Mouse (Mus musculus) kidney, postnatal 0 days (tissue): ENCODE results near the gene Acvrl1. TPM values are rescaled to one million over a fixed set of nuclear protein-coding genes. Genes with fewer than 3 reads are reported as not detected.

ENCODE experiments used
- ATAC-seq: fragments of 200-750 bp; cut with Nextera tagmentation; replicated peaks from 2 replicates; pipeline ENCODE4 v1.8.0; 2017; ENCODE audit warnings: low read depth, moderate number of reproducible peaks, moderate TSS enrichment, moderate library complexity; ENCODE audit not compliant: low FRiP score
- DNase-seq: peaks from one replicate; pipeline ENCODE4 v3.0.0-alpha.2; 2016; ENCODE audit warnings: low spot score
- H3K27ac ChIP-seq: fragments of 300-500 bp; sonication (generic); 2 replicates; pipeline ENCODE4 v1.5.1; 2014; ENCODE audit warnings: mild to moderate bottlenecking
- H3K27me3 ChIP-seq: fragments of 300-500 bp; sonication (generic); 2 replicates; pipeline ENCODE4 v1.6.1; 2014; ENCODE audit warnings: low read length, mixed read lengths; ENCODE audit not compliant: insufficient read depth
- H3K36me3 ChIP-seq: fragments of 300-500 bp; sonication (generic); 2 replicates; pipeline ENCODE4 v1.6.1; 2014; ENCODE audit warnings: low read length, mixed read lengths; ENCODE audit not compliant: insufficient read depth
- H3K4me1 ChIP-seq: fragments of 300-500 bp; sonication (generic); replicated peaks from 2 replicates; pipeline ENCODE4 v1.6.1; 2014; ENCODE audit warnings: antibody characterized with exemption, low read length, mixed read lengths; ENCODE audit not compliant: insufficient read depth
- H3K4me2 ChIP-seq: fragments of 300-500 bp; sonication (generic); 2 replicates; pipeline ENCODE4 v1.6.1; 2014; ENCODE audit warnings: mild to moderate bottlenecking, low read length, moderate library complexity, mixed read lengths
- H3K4me3 ChIP-seq: fragments of 300-500 bp; sonication (generic); replicated peaks from 2 replicates; pipeline ENCODE4 v1.5.1; 2014; ENCODE audit warnings: low read depth, low read length
- H3K9ac ChIP-seq: fragments of 300-500 bp; sonication (generic); 2 replicates; pipeline ENCODE4 v1.6.1; 2014; ENCODE audit warnings: low read depth, low read length
- H3K9me3 ChIP-seq: fragments of 300-500 bp; sonication (generic); replicated peaks from 2 replicates; pipeline ENCODE4 v1.6.1; 2016; ENCODE audit warnings: low read length, inconsistent platforms, mixed read lengths
- CTCF ChIP-seq: IDR thresholded peaks from 2 replicates; pipeline ENCODE4 v1.5.1; 2016; ENCODE audit warnings: antibody characterized with exemption, low read depth, mild to moderate bottlenecking, moderate library complexity
- WGBS: fragments of 180-500 bp; shearing (Covaris S2); extraction: QIAGEN DNeasy Blood & Tissue Kit; methylation state at CpG from one replicate; pipeline ENCODE4 v1.1.7; 2014; 5-methylcytosine and 5-hydroxymethylcytosine counted together
- polyA plus RNA-seq: library from polyadenylated mRNA; unstranded; fragments of >200 nt; fragmentation: Nextera tagmentation; extraction: Ambion mirVana; gene quantifications from 2 replicates; pipeline ENCODE4 v1.2.1, GENCODE M21; 2015

The Acvrl1 gene
- polyA plus RNA-seq, 1 experiment from 2014 or later: 16.9 TPM

DNA sequence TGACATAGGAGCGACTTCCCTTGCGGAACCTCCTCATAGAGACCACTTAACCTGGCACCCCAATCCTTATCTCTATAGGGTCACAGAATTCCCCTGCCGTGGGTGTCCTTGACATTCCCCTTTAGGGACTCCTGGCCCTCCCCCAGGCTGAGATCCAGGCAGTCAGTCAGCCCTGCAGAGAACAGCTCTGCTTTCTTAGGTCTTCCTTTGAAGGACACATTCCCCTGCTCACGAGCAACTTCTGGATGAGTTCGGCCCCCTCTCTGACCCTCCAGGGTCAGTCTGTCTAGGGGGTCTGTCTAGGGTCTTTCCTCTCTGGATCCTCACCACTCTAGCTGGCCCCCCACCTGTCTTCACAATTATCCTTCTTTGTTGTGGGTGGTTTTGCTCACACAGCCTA, 1.1 kb downstream of the Acvrl1 start:
- no peak for TF ChIP-seq CTCF
- Histone ChIP-seq H3K36me3 (no peaks in the 10 kb centered on the region), H3K4me3 (peak overlapping the region; percentile 46), H3K27ac (peak overlapping the region; percentile 86), H3K9ac (peak overlapping the region; percentile 71), H3K4me2 (peak overlapping the region; percentile 66), H3K4me1 (peaks cover 46% of the 10 kb centered on the region), H3K9me3 (no peaks in the 10 kb centered on the region), H3K27me3 (no peaks in the 10 kb centered on the region)
- ATAC-seq (no peak), DNase-seq (no peak)
- 26% methylated on average over 5 of the region's 5 CpGs for WGBS

DNA sequence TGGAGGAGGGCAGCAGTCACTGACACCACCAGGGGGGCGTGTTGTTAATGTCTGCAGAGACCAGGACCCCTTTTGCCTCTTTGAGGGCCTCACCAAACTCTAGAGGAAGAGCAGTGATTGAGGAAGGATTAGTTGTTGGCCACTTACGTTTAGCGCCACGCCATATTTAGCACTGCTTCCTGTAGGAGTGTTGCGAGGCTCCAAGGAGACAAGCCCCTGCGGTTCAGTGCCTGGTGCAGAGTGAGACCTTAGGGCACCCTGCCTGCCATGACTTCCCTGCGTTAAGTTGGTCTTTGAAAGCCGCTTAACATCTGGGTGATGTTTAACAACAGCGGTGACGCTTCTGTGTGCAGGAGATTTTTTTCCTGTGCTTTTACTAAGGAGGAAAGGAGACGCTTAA, 3.2 kb downstream of the Acvrl1 start:
- no peak for TF ChIP-seq CTCF
- ATAC-seq: no peak
- Histone ChIP-seq H3K36me3 (0 out of 2 replicates have a peak, but pooled peaks cover 3% of the 10 kb centered on the region), H3K9ac (no peak overlapping the region), H3K4me3 (no peak overlapping the region), H3K4me1 (peaks cover 47% of the 10 kb centered on the region), H3K27ac (no peak overlapping the region), H3K4me2 (peak overlapping the region; percentile 26), H3K27me3 (no peaks in the 10 kb centered on the region), H3K9me3 (no peaks in the 10 kb centered on the region)
- no peak for DNase-seq
- 13% methylated on average over 11 of the region's 11 CpGs for WGBS

DNA sequence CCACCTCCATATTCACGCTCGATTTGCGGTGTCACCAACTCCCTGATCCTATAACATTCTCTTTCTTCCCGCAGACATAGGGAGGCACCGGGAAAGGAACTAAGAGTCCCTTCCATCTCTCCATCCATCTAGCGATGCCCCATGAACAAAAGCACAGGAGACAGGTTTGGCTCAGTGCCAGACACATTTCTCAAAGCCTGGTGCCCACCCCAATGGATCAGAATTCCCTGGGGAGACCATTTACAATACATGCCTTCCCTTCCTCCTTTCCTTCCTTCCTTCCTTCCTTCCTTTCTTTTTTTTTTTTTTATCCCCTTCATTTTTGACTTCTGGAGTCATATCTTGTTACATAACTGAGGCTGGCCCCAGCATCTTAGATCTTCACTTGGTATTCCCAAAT, 3.7 kb downstream of the Acvrl1 start:
- ATAC-seq (no peak), DNase-seq (no peak)
- peak overlapping the region; percentile 26 for H3K4me2 ChIP-seq
- 0 out of 2 replicates have a peak overlapping the region, but pooled peaks have one; percentile 50 for H3K27ac ChIP-seq
- no peaks in the 10 kb centered on the region for H3K27me3 ChIP-seq
- 39% methylated on average over 6 of the region's 6 CpGs for WGBS
- H3K4me3 ChIP-seq: no peak overlapping the region
- H3K9me3 ChIP-seq: no peaks in the 10 kb centered on the region
- no peak overlapping the region for H3K9ac ChIP-seq
- H3K36me3 ChIP-seq: 0 out of 2 replicates have a peak, but pooled peaks cover 3% of the 10 kb centered on the region
- no peak for TF ChIP-seq CTCF
- H3K4me1 ChIP-seq: peaks cover 47% of the 10 kb centered on the region

DNA sequence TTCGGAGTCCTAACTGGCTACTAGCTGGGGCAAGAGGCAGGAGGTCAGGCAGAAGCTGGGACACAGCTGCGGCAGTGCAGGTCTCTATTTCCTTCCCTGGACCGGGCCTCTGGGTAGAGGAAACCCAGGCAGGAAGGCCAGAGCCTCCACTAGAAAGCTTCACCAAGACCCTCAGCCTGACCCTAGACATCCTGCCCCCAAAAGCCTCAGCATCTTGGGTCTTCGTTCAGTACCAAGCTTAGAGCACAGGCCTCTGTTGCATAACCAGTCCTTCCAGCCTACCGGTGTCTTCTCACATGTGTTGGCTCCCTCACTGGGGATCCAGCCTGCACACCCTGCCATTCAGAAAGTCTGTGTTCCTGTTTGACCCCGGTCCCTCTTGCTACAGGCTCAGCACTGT, 4.4 kb downstream of the Acvrl1 start:
- Histone ChIP-seq H3K4me2 (no peak overlapping the region), H3K36me3 (0 out of 2 replicates have a peak, but pooled peaks cover 3% of the 10 kb centered on the region), H3K9ac (no peak overlapping the region), H3K27me3 (no peaks in the 10 kb centered on the region), H3K4me1 (peaks cover 47% of the 10 kb centered on the region), H3K4me3 (no peak overlapping the region), H3K27ac (0 out of 2 replicates have a peak overlapping the region, but pooled peaks have one; percentile 50), H3K9me3 (no peaks in the 10 kb centered on the region)
- TF ChIP-seq CTCF: no peak
- DNase-seq (no peak), ATAC-seq (no peak)
- 69% methylated on average over 6 of the region's 6 CpGs for WGBS

DNA sequence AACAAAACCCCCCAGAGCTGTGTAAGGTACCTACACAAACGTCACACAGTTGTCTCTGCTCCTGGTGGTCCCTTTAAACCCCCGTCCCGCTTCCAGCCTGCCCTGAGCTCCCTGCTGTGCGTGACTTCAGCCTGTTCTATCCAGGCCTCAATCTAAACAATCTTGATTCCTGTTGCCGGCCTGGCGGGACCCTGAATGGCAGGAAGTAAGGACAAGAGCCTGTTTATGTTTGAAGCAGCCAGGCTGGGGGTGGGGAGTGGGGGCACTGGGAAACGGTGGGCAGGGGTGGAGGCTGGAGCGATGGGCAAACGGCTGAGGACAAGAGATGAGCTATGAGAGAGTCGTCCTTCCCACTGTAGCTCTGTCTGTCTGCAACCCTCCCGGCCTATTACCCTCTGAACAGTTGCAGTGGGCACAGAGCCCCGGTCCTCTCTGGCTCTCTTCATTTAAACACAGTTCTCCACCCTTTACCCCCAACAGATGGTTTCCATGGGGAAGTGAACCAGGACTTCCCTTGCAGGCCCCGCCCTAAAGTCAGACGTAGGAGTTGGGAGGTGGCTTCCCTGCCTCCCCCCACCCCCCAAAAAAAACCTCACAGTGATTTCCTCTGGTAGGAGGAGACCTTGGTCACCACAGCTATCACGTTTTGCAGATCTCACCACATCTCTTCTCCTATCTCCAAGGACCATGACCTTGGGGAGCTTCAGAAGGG, 5.8 kb downstream of the Acvrl1 start:
- no peak overlapping the region for H3K9ac ChIP-seq
- 0 out of 2 replicates have a peak, but pooled peaks cover 3% of the 10 kb centered on the region for H3K36me3 ChIP-seq
- H3K4me1 ChIP-seq: peaks cover 41% of the 10 kb centered on the region
- ATAC-seq (no peak), DNase-seq (peak; percentile 69)
- H3K9me3 ChIP-seq: no peaks in the 10 kb centered on the region
- peak overlapping the region; percentile 50 for H3K27ac ChIP-seq
- peak overlapping the region; percentile 19; the same call in 1 of the 2 replicates for H3K4me2 ChIP-seq
- WGBS: 24% methylated on average over 14 of the region's 15 CpGs
- TF ChIP-seq CTCF: no peak
- no peaks in the 10 kb centered on the region for H3K27me3 ChIP-seq
- H3K4me3 ChIP-seq: no peak overlapping the region

DNA sequence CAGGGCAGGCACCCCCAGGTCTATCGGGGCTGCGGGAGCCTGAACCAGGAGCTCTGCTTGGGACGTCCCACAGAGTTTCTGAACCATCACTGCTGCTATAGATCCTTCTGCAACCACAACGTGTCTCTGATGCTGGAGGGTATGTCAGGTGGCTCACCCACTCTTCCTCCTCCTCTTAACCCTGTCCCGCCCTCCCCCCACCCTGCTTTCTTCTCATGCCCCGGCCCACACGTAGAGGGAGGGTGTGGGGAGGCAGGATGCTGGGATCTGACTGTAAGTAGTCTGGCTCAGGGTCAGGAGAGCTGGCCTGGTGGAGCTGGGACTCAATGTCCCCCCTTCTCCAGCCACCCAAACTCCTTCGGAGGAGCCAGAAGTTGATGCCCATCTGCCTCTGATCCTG, 7.1 kb downstream of the Acvrl1 start:
- WGBS: 69% methylated on average over 8 of the region's 8 CpGs
- peaks cover 40% of the 10 kb centered on the region for H3K4me1 ChIP-seq
- no peaks in the 10 kb centered on the region for H3K27me3 ChIP-seq
- no peaks in the 10 kb centered on the region for H3K9me3 ChIP-seq
- 0 out of 2 replicates have a peak, but pooled peaks cover 3% of the 10 kb centered on the region for H3K36me3 ChIP-seq
- DNase-seq: no peak
- H3K9ac ChIP-seq: no peak overlapping the region
- TF ChIP-seq CTCF: no peak
- peak overlapping the region; percentile 28 for H3K4me2 ChIP-seq
- no peak for ATAC-seq
- H3K4me3 ChIP-seq: 0 out of 2 replicates have a peak overlapping the region, but pooled peaks have one; percentile 2
- no peak overlapping the region for H3K27ac ChIP-seq
